ENCODE assay signal across 40 mouse cellular contexts in the genomic region with DNA sequence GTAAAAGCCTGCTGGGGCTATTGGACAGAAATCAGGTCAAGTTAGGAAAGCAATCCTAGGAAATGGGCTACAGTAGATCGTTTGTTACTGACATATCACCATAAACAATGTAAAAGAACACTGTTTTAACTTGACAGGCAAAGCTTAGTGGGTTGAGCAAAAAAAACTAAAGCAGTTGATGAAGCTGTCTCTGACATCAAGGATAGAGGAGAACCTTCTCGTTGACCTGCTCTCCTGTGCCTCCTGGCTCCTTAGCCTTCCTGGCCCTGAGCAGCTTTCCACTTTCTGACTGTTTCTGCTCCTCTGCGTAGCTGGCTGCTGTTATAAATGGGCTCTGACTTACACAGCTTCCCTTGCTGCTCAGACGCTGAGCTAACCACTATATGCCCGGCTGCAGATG. TPM values are rescaled to one million over a fixed set of nuclear protein-coding genes. Genes with fewer than 3 reads are reported as not detected.
DNase-seq lines count a peak whose midpoint lies in the region; ATAC-seq and TF ChIP-seq lines count a peak whose summit lies in the region.
"Had no signal": no experiment of that assay in that cellular context is flagged by ENCODE, and none has a peak within 500 bp of the region (broad histone marks: within the 10 kb centered on the region; RNA-seq: fewer than 3 reads in every experiment).

No protein-coding gene starts in this region.

- no peak overlapping the region for H3K9ac ChIP-seq in hindbrain, embryonic 16.5 days (ENCODE audit: low read depth, low read length)
- no peak overlapping the region for H3K9ac ChIP-seq in lung, embryonic 14.5 days
- 0 out of 2 replicates have a peak overlapping the region, but pooled peaks have one; percentile 1 for H3K9ac ChIP-seq in intestine, embryonic 14.5 days (ENCODE audit: low read length)
- H3K9ac ChIP-seq: embryonic facial prominence, embryonic 13.5 days; heart, embryonic 15.5 days; hindbrain, embryonic 14.5 days; liver, embryonic 14.5 days; lung, embryonic 15.5 days; midbrain, embryonic 15.5 days; neural tube, embryonic 13.5 days had no signal

- H3K27ac ChIP-seq in hindbrain, embryonic 16.5 days (ENCODE audit: low read depth, low read length) = no peak overlapping the region
- no peak overlapping the region; the same call in 1 of the 2 replicates for H3K27ac ChIP-seq in hindbrain, embryonic 10.5 days
- H3K27ac ChIP-seq in lung, embryonic 14.5 days (ENCODE audit: low read depth) = no peak overlapping the region
- H3K27ac ChIP-seq in intestine, embryonic 14.5 days (ENCODE audit: low read depth) = no peak overlapping the region
- H3K27ac ChIP-seq: embryonic facial prominence, embryonic 13.5 days; heart, embryonic 10.5 days; heart, embryonic 15.5 days; hindbrain, embryonic 14.5 days; liver, embryonic 14.5 days; lung, embryonic 15.5 days; midbrain, embryonic 15.5 days; neural tube, embryonic 13.5 days had no signal

- no peak for TF ChIP-seq CTCF in lung, embryonic 14.5 days (IDR thresholded peaks at IDR 0.05; ENCODE audit: low read depth)

- DNase-seq in hindbrain, embryonic 10.5 days (ENCODE audit: low spot score) = no peak
- DNase-seq in lung, embryonic 14.5 days = peak; percentile 2
- no peak for DNase-seq in lung, adult 18-20 months
- no peak for DNase-seq in intestine, embryonic 14.5 days (ENCODE audit: low spot score)
- DNase-seq in mesoderm, embryonic 11.5 days (ENCODE audit: low read depth, low spot score) = peak; percentile 26
- DNase-seq in lung, postnatal 25 days (ENCODE audit: low spot score) = no peak
- DNase-seq: adrenal gland, postnatal 14 days; cerebellum, adult 11 months; cerebellum, adult 9-10 months; cerebellum, postnatal 36 days; gastrocnemius, postnatal 25 days; heart, adult 11 months; kidney, adult 11 months; kidney, postnatal 10 days; liver; lung, postnatal 36 days; right cerebral cortex, postnatal 14 days; spleen, adult 18-20 months; thymus, adult 2 months; thymus, postnatal 36 days had no signal

- no peaks in the 10 kb centered on the region for H3K27me3 ChIP-seq in hindbrain, embryonic 16.5 days (replicated peaks; ENCODE audit: control insufficient read depth, insufficient read depth, low read length)
- H3K27me3 ChIP-seq in hindbrain, embryonic 10.5 days (ENCODE audit: insufficient read depth, poor library complexity, severe bottlenecking) = no peaks in the 10 kb centered on the region
- H3K27me3 ChIP-seq in lung, embryonic 14.5 days (ENCODE audit: insufficient read depth, low read length) = no peaks in the 10 kb centered on the region
- H3K27me3 ChIP-seq in intestine, embryonic 14.5 days (replicated peaks; ENCODE audit: control insufficient read depth, insufficient read depth, low read length) = no peaks in the 10 kb centered on the region
- H3K27me3 ChIP-seq: embryonic facial prominence, embryonic 13.5 days; heart, embryonic 15.5 days; lung, embryonic 15.5 days; midbrain, embryonic 15.5 days; neural tube, embryonic 13.5 days had no signal

- no peaks in the 10 kb centered on the region; the same call in 1 of the 2 replicates for H3K4me1 ChIP-seq in hindbrain, embryonic 16.5 days (ENCODE audit: control insufficient read depth, insufficient read depth, low read depth, low read length)
- peaks cover 16% of the 10 kb centered on the region for H3K4me1 ChIP-seq in hindbrain, embryonic 10.5 days (replicated peaks)
- no peaks in the 10 kb centered on the region for H3K4me1 ChIP-seq in lung, embryonic 14.5 days (ENCODE audit: insufficient read depth)
- peaks cover 7% of the 10 kb centered on the region; the same call in 1 of the 2 replicates for H3K4me1 ChIP-seq in intestine, embryonic 14.5 days (replicated peaks; ENCODE audit: control insufficient read depth, insufficient read depth, low read length)
- H3K4me1 ChIP-seq: embryonic facial prominence, embryonic 13.5 days; heart, embryonic 10.5 days; heart, embryonic 15.5 days; megakaryocyte, embryonic 14.5 days had no signal

- no peaks in the 10 kb centered on the region for H3K9me3 ChIP-seq in hindbrain, embryonic 16.5 days (ENCODE audit: control insufficient read depth, low read length)
- no peaks in the 10 kb centered on the region for H3K9me3 ChIP-seq in hindbrain, embryonic 10.5 days
- no peaks in the 10 kb centered on the region for H3K9me3 ChIP-seq in lung, embryonic 14.5 days (ENCODE audit: low read depth, low read length)
- no peaks in the 10 kb centered on the region for H3K9me3 ChIP-seq in intestine, embryonic 14.5 days (ENCODE audit: control insufficient read depth, low read length)
- H3K9me3 ChIP-seq: embryonic facial prominence, embryonic 13.5 days; heart, embryonic 10.5 days; heart, embryonic 15.5 days; lung, embryonic 15.5 days; megakaryocyte, embryonic 14.5 days; midbrain, embryonic 15.5 days; neural tube, embryonic 13.5 days had no signal

- no peak overlapping the region for H3K4me2 ChIP-seq in hindbrain, embryonic 16.5 days (ENCODE audit: low read length)
- H3K4me2 ChIP-seq in lung, embryonic 14.5 days = no peak overlapping the region
- no peak overlapping the region for H3K4me2 ChIP-seq in intestine, embryonic 14.5 days (ENCODE audit: low read length)
- H3K4me2 ChIP-seq: embryonic facial prominence, embryonic 13.5 days; heart, embryonic 15.5 days; hindbrain, embryonic 14.5 days; lung, embryonic 15.5 days; midbrain, embryonic 15.5 days; neural tube, embryonic 13.5 days had no signal

- ATAC-seq in hindbrain, embryonic 16.5 days = 0 out of 2 replicates have a peak, but pooled peaks have one; percentile 14
- ATAC-seq in lung, embryonic 14.5 days (ENCODE audit: insufficient read depth) = no peak
- no peak for ATAC-seq in intestine, embryonic 14.5 days (replicated peaks; ENCODE audit: low FRiP score, low TSS enrichment, low read depth)
- no peak for ATAC-seq in megakaryocyte progenitor cell, adult 5-6 weeks (replicated peaks; ENCODE audit: poor library complexity)
- ATAC-seq: midbrain, embryonic 15.5 days had no signal

- 42% methylated on average over 5 of the region's 5 CpGs for WGBS in hindbrain, embryonic 16.5 days
- 73% methylated on average over 5 of the region's 5 CpGs for WGBS in hindbrain, embryonic 10.5 days
- WGBS in lung, embryonic 14.5 days = 12% methylated on average over 5 of the region's 5 CpGs
- WGBS in intestine, embryonic 14.5 days = 14% methylated on average over 5 of the region's 5 CpGs

- H3K36me3 ChIP-seq in hindbrain, embryonic 16.5 days (ENCODE audit: control insufficient read depth, insufficient read depth, low read length) = no peaks in the 10 kb centered on the region
- no peaks in the 10 kb centered on the region for H3K36me3 ChIP-seq in hindbrain, embryonic 10.5 days
- no peaks in the 10 kb centered on the region for H3K36me3 ChIP-seq in lung, embryonic 14.5 days (ENCODE audit: insufficient read depth)
- no peaks in the 10 kb centered on the region for H3K36me3 ChIP-seq in intestine, embryonic 14.5 days (ENCODE audit: control insufficient read depth, insufficient read depth, low read length)
- H3K36me3 ChIP-seq: embryonic facial prominence, embryonic 13.5 days; heart, embryonic 10.5 days; heart, embryonic 15.5 days; lung, embryonic 15.5 days; midbrain, embryonic 15.5 days; neural tube, embryonic 13.5 days had no signal

- H3K4me3 ChIP-seq in hindbrain, embryonic 16.5 days (ENCODE audit: low read length) = no peak overlapping the region
- no peak overlapping the region for H3K4me3 ChIP-seq in hindbrain, embryonic 10.5 days
- H3K4me3 ChIP-seq in lung, embryonic 14.5 days (ENCODE audit: low read depth, low read length) = no peak overlapping the region
- H3K4me3 ChIP-seq in intestine, embryonic 14.5 days (ENCODE audit: low read depth, low read length) = no peak overlapping the region
- H3K4me3 ChIP-seq: embryonic facial prominence, embryonic 13.5 days; heart, embryonic 10.5 days; heart, embryonic 15.5 days; lung, embryonic 15.5 days; megakaryocyte, embryonic 14.5 days; midbrain, embryonic 15.5 days; myocyte; neural tube, embryonic 13.5 days had no signal

RNA-seq across cellular contexts. Expression of gene 4921539E11Rik, which starts 27.3 kb away (rescaled TPM):
- not detected in 2 replicates for polyA plus RNA-seq in hindbrain, embryonic 16.5 days (2015; fragmentation: Nextera tagmentation; extraction: Ambion mirVana)
- not detected in 2 replicates for polyA plus RNA-seq in hindbrain, embryonic 10.5 days (2016; fragmentation: Nextera tagmentation; extraction: Ambion mirVana)
- not detected in 2 replicates for polyA plus RNA-seq in lung, embryonic 14.5 days (2014; fragmentation: Nextera tagmentation; extraction: Ambion mirVana)
- not detected in 2 replicates for polyA plus RNA-seq in intestine, embryonic 14.5 days (2014; fragmentation: Nextera tagmentation; extraction: Ambion mirVana)
- not detected in 2 replicates for total RNA-seq in megakaryocyte progenitor cell, adult 5-6 weeks (2015)
- total RNA-seq in megakaryocyte progenitor cell, adult 5-6 weeks (2017) = not detected in 2 replicates
- total RNA-seq: adrenal gland, postnatal 14 days; gastrocnemius, postnatal 25 days; heart, postnatal 25 days; layer of hippocampus, adult 18-20 months; layer of hippocampus, postnatal 10 days; left cerebral cortex, adult 18-20 months; left cerebral cortex, postnatal 14 days; MEL had no signal
- polyA plus RNA-seq: embryonic facial prominence, embryonic 13.5 days; forebrain, embryonic 11.5 days; heart, embryonic 10.5 days; heart, embryonic 15.5 days; hindbrain, embryonic 14.5 days; limb, embryonic 11.5 days; liver, embryonic 14.5 days; lung, embryonic 15.5 days; midbrain, embryonic 15.5 days; myocyte; neural tube, embryonic 13.5 days; thymus, adult 2 months had no signal

RNA-seq across cellular contexts. Expression of gene Slc35d1, which starts 48.4 kb away (rescaled TPM):
- 6.9 and 7.5 TPM in 2 replicates for polyA plus RNA-seq in hindbrain, embryonic 16.5 days (2015; fragmentation: Nextera tagmentation; extraction: Ambion mirVana)
- polyA plus RNA-seq in hindbrain, embryonic 10.5 days (2016; fragmentation: Nextera tagmentation; extraction: Ambion mirVana) = 8.0 and 10.2 TPM in 2 replicates
- 13.5 and 14.5 TPM in 2 replicates for polyA plus RNA-seq in lung, embryonic 14.5 days (2014; fragmentation: Nextera tagmentation; extraction: Ambion mirVana)
- polyA plus RNA-seq in intestine, embryonic 14.5 days (2014; fragmentation: Nextera tagmentation; extraction: Ambion mirVana) = 9.4 and 9.7 TPM in 2 replicates
- total RNA-seq in megakaryocyte progenitor cell, adult 5-6 weeks (2015) = 16.8 and 20.3 TPM in 2 replicates
- total RNA-seq in megakaryocyte progenitor cell, adult 5-6 weeks (2017) = 5.3 and 6.7 TPM in 2 replicates

RNA-seq across cellular contexts. Expression of gene Oma1, which starts 50.2 kb away (rescaled TPM):
- 9.3 and 10.9 TPM in 2 replicates for polyA plus RNA-seq in hindbrain, embryonic 16.5 days (2015; fragmentation: Nextera tagmentation; extraction: Ambion mirVana)
- polyA plus RNA-seq in hindbrain, embryonic 10.5 days (2016; fragmentation: Nextera tagmentation; extraction: Ambion mirVana) = 14.0 and 16.8 TPM in 2 replicates
- polyA plus RNA-seq in lung, embryonic 14.5 days (2014; fragmentation: Nextera tagmentation; extraction: Ambion mirVana) = 18.9 and 21.8 TPM in 2 replicates
- polyA plus RNA-seq in intestine, embryonic 14.5 days (2014; fragmentation: Nextera tagmentation; extraction: Ambion mirVana) = 18.6 and 22.7 TPM in 2 replicates
- total RNA-seq in megakaryocyte progenitor cell, adult 5-6 weeks (2015) = 18.6 and 22.6 TPM in 2 replicates
- 68.1 and 71.4 TPM in 2 replicates for total RNA-seq in megakaryocyte progenitor cell, adult 5-6 weeks (2017)

Comparison
In these comparisons a context has a peak if more than half of its experiments do, and no peak if none do; other contexts are left out.
1. DNase-seq: peak in lung, embryonic 14.5 days (single experiment) and mesoderm, embryonic 11.5 days (single experiment); none in hindbrain, embryonic 10.5 days (single experiment), lung, adult 18-20 months (0 of 2), intestine, embryonic 14.5 days (single experiment) and lung, postnatal 25 days (single experiment).